Mouse (Mus musculus) MEL (cell line): Measurements from ENCODE around the gene Zcchc3.

Experiments used
- BHLHE40 ChIP-seq: IDR thresholded peaks from 2 replicates; pipeline ENCODE4 v1.6.1; 2012; ENCODE audit warnings: low read depth, mild to moderate bottlenecking, inconsistent platforms, low read length, improper control_type of control experiment, borderline replicate concordance
- CTCF ChIP-seq, 3 experiments: IDR thresholded peaks in 2 of 3; conservative IDR thresholded peaks in 1 of 3; 2 replicates each; pipeline ENCODE4 v1.5.1; 2011 to 2012; ENCODE audit warnings: low read length in 3 of 3, low read depth in 2 of 3, mild to moderate bottlenecking in 2 of 3, improper control_type of control experiment in 1 of 3, inconsistent platforms in 1 of 3, mixed read lengths in 1 of 3, moderate library complexity in 1 of 3; ENCODE audit not compliant: control insufficient read depth in 1 of 3, insufficient read depth in 1 of 3, poor library complexity in 1 of 3, severe bottlenecking in 1 of 3
- EP300 ChIP-seq, 2 experiments: IDR thresholded peaks; 2 replicates each; pipeline ENCODE4 v1.6.1; 2011; ENCODE audit warnings: improper control_type of control experiment in 2 of 2, low read length in 2 of 2, low read depth in 1 of 2, mild to moderate bottlenecking in 1 of 2
- HCFC1 ChIP-seq: IDR thresholded peaks from 2 replicates; pipeline ENCODE4 v1.6.1; 2012; ENCODE audit warnings: low read depth, mild to moderate bottlenecking, inconsistent platforms, low read length, improper control_type of control experiment, moderate library complexity
- MYC ChIP-seq: IDR thresholded peaks from 2 replicates; pipeline ENCODE4 v1.6.1; 2011; ENCODE audit warnings: low read depth, mild to moderate bottlenecking, low read length, improper control_type of control experiment, moderate library complexity
- POLR2A ChIP-seq, 2 experiments: IDR thresholded peaks; 2 replicates each; pipeline ENCODE4 v1.6.1; 2011 to 2012; ENCODE audit warnings: low read length in 2 of 2, mild to moderate bottlenecking in 2 of 2, control low read depth in 1 of 2, improper control_type of control experiment in 1 of 2, low read depth in 1 of 2, moderate library complexity in 1 of 2; ENCODE audit not compliant: control insufficient read depth in 1 of 2, insufficient read depth in 1 of 2, poor library complexity in 1 of 2
- USF1 ChIP-seq: IDR thresholded peaks from 2 replicates; pipeline ENCODE4 v1.6.1; 2014; ENCODE audit warnings: low read depth, mild to moderate bottlenecking, inconsistent platforms, low read length, improper control_type of control experiment, moderate library complexity
- ZMIZ1 ChIP-seq: IDR thresholded peaks from 2 replicates; pipeline ENCODE4 v1.6.1; 2012; ENCODE audit warnings: low read depth, mild to moderate bottlenecking, inconsistent platforms, low read length, improper control_type of control experiment, moderate library complexity

GRCm38 (mm10) chr2:152442322-152442721 is 27.5 kb upstream of the Zcchc3 start:
- TF ChIP-seq MYC (no peak), CTCF (IDR thresholded peaks at IDR 0.05 in 2 of 3, conservative IDR thresholded peaks at IDR 0.05 in 1 of 3; ENCODE audit: control insufficient read depth in 1 of 3, insufficient read depth in 1 of 3, low read depth in 2 of 3, low read length in 3 of 3, poor library complexity in 1 of 3, severe bottlenecking in 1 of 3) (no peak), USF1 (no peak), BHLHE40 (no peak), HCFC1 (no peak), ZMIZ1 (no peak), EP300 (IDR thresholded peaks at IDR 0.05; ENCODE audit: low read depth in 1 of 2, low read length in 2 of 2) (no peak), POLR2A (IDR thresholded peaks at IDR 0.05; ENCODE audit: control insufficient read depth in 1 of 2, insufficient read depth in 1 of 2, low read depth in 1 of 2, low read length in 2 of 2, poor library complexity in 1 of 2) (no peak)
